Mouse (Mus musculus) CD8-positive naive resting alpha-beta T cell, adult 2 months (primary cell): ENCODE results near the gene Slc12a1.

Experiments used
- DNase-seq, 2 experiments: peaks; one replicate each; pipeline ENCODE4 v3.0.0; 2022; ENCODE audit warnings: low read depth in 2 of 2, low spot score in 2 of 2

Gene Slc12a1

GRCm38 (mm10) chr2:125208894-125209596 lies 56.7 kb downstream of the Slc12a1 start:
- no peak for DNase-seq

GRCm38 (mm10) chr2:125211831-125212510 lies 59.7 kb downstream of the Slc12a1 start:
- no peak for DNase-seq

- peak; percentile 37 to 50 for DNase-seq
These were observed 62.3 kb downstream of the Slc12a1 start for GRCm38 (mm10) chr2:125214592-125214991.

GRCm38 (mm10) chr2:125217286-125217685 lies 65.0 kb downstream of the Slc12a1 start:
- DNase-seq: no peak

GRCm38 (mm10) chr2:125218566-125218965 lies 66.3 kb downstream of the Slc12a1 start:
- DNase-seq: no peak

GRCm38 (mm10) chr2:125219268-125219667 lies 67.0 kb downstream of the Slc12a1 start:
- no peak for DNase-seq

GRCm38 (mm10) chr2:125221673-125222072 lies 69.4 kb downstream of the Slc12a1 start:
- DNase-seq: no peak

- no peak for DNase-seq
These were observed 76.4 kb downstream of the Slc12a1 start for GRCm38 (mm10) chr2:125228472-125229409.

GRCm38 (mm10) chr2:125232183-125232582 lies 79.9 kb downstream of the Slc12a1 start:
- no peak for DNase-seq

GRCm38 (mm10) chr2:125233537-125233936 lies 81.2 kb downstream of the Slc12a1 start:
- no peak for DNase-seq

GRCm38 (mm10) chr2:125234049-125234448 lies 81.7 kb downstream of the Slc12a1 start:
- no peak for DNase-seq

- DNase-seq: no peak
These were observed 93.4 kb downstream of the Slc12a1 start for GRCm38 (mm10) chr2:125245545-125246285.

GRCm38 (mm10) chr2:125246669-125247068 lies 94.4 kb downstream of the Slc12a1 start:
- no peak for DNase-seq

- peak; percentile 91 to 92 for DNase-seq
These were observed 95.0 kb downstream of the Slc12a1 start, which contains the start of gene Dut for GRCm38 (mm10) chr2:125247108-125247961. TSS of gene Dut (plus strand) at chr2:125247190.

- no peak for DNase-seq
These were observed 95.6 kb downstream of the Slc12a1 start for GRCm38 (mm10) chr2:125247962-125248235.

- no peak for DNase-seq
These were observed 96.0 kb downstream of the Slc12a1 start for GRCm38 (mm10) chr2:125248256-125248655.

- no peak for DNase-seq
These were observed 97.0 kb downstream of the Slc12a1 start for GRCm38 (mm10) chr2:125249339-125249738.

GRCm38 (mm10) chr2:125249874-125250273 lies 97.6 kb downstream of the Slc12a1 start:
- DNase-seq: no peak

- no peak for DNase-seq
These were observed 99.5 kb downstream of the Slc12a1 start for GRCm38 (mm10) chr2:125251781-125252180.

GRCm38 (mm10) chr2:125252275-125252674 lies 100.0 kb downstream of the Slc12a1 start:
- peak in 1 of 2 experiments; percentile 38 for DNase-seq
